Mouse (Mus musculus) left cerebral cortex, adult 9 months (tissue): ENCODE results near the gene Rlim.
A peak's percentile ranks its signal among the peaks of the same experiment; 100 is the strongest.

ENCODE experiments used
- DNase-seq, 2 experiments: peaks; one replicate each; pipeline ENCODE4 v3.0.0; 2022; ENCODE audit warnings: low spot score in 2 of 2

Rlim gene

GRCm38 (mm10) chrX:103981169-103981689 lies at the start of gene Rlim:
Gene Rlim, minus strand, starts transcription at chrX:103981284.
- DNase-seq: peak; percentile 92 to 93

GRCm38 (mm10) chrX:104017196-104017595 lies 36.1 kb upstream of the Rlim start:
- no peak for DNase-seq

GRCm38 (mm10) chrX:104015048-104015447 lies 34.0 kb upstream of the Rlim start:
- DNase-seq: no peak

- DNase-seq: no peak
Measured at GRCm38 (mm10) chrX:104013318-104013811, 32.3 kb upstream of the Rlim start.

GRCm38 (mm10) chrX:103994741-103995140 lies 13.7 kb upstream of the Rlim start:
- DNase-seq: no peak

- no peak for DNase-seq
Measured at GRCm38 (mm10) chrX:103993864-103994263, 12.8 kb upstream of the Rlim start.

- no peak for DNase-seq
Measured at GRCm38 (mm10) chrX:103991702-103992101, 10.6 kb upstream of the Rlim start.

GRCm38 (mm10) chrX:103990392-103990791 lies 9.3 kb upstream of the Rlim start:
- no peak for DNase-seq

GRCm38 (mm10) chrX:103987215-103987964 lies 6.3 kb upstream of the Rlim start:
- DNase-seq: no peak

- DNase-seq: peak in 1 of 2 experiments; percentile 10
Measured at GRCm38 (mm10) chrX:103986159-103986558, 5.1 kb upstream of the Rlim start.

GRCm38 (mm10) chrX:103984992-103985391 lies 3.9 kb upstream of the Rlim start:
- no peak for DNase-seq

- DNase-seq: no peak
Measured at GRCm38 (mm10) chrX:103981806-103982205, 722 bp upstream of the Rlim start.

- DNase-seq: no peak
Measured at GRCm38 (mm10) chrX:103980590-103981168, 405 bp downstream of the Rlim start.

- no peak for DNase-seq
Measured at GRCm38 (mm10) chrX:103980036-103980435, 1.0 kb downstream of the Rlim start.

- DNase-seq: no peak
Measured at GRCm38 (mm10) chrX:103939701-103940100, 41.4 kb downstream of the Rlim start.

- DNase-seq: peak in 1 of 2 experiments; percentile 40
Measured at GRCm38 (mm10) chrX:103937333-103937732, 43.8 kb downstream of the Rlim start.

- DNase-seq: no peak
Measured at GRCm38 (mm10) chrX:103922436-103922835, 58.6 kb downstream of the Rlim start.

GRCm38 (mm10) chrX:103918954-103919353 lies 62.1 kb downstream of the Rlim start:
- DNase-seq: no peak

- peak in 1 of 2 experiments; percentile 62 for DNase-seq
Measured at GRCm38 (mm10) chrX:103914790-103915189, 66.3 kb downstream of the Rlim start.
